Mouse (Mus musculus): ENCODE results near the gene Rhoh. TPM values are rescaled to one million over a fixed set of nuclear protein-coding genes. Genes with fewer than 3 reads are reported as not detected.

Rhoh gene
- total RNA-seq, 1 experiment, result 0.27 TPM

GRCm38 (mm10) chr5:65833766-65834498 is 27.1 kb upstream of the Rhoh start:
- no peak for DNase-seq (ENCODE audit: low read depth, low spot score)
- Histone ChIP-seq H3K9ac (ENCODE audit: insufficient read depth, low read depth, low read length, poor library complexity, severe bottlenecking) (no peak overlapping the region), H3K36me3 (ENCODE audit: control insufficient read depth, insufficient read depth, low read length, poor library complexity, severe bottlenecking) (no peaks in the 10 kb centered on the region), H3K4me1 (ENCODE audit: control insufficient read depth in 2 of 2, insufficient read depth in 2 of 2, low read length in 2 of 2, poor library complexity in 1 of 2) (no peaks in the 10 kb centered on the region), H3K9me3 (ENCODE audit: control insufficient read depth, insufficient read depth, low read depth, low read length) (no peaks in the 10 kb centered on the region), H3K4me3 (ENCODE audit: insufficient read depth in 1 of 2, low read depth in 1 of 2, low read length in 2 of 2, poor library complexity in 1 of 2, severe bottlenecking in 1 of 2) (no peak overlapping the region), H3K27ac (ENCODE audit: insufficient read depth, low read depth, low read length, poor library complexity, severe bottlenecking) (no peak overlapping the region)
- in situ Hi-C loops (cut with MboI; ENCODE audit: low sequenced_read_pairs in 2 of 2, unreplicated experiment in 2 of 2), result loop anchor here in 1 of 2 experiments (25.0 kb wide), 1 partner anchor 103 kb away; the partner anchor contains the start of gene Chrna9
- TF ChIP-seq ZNF384 (IDR thresholded peaks at IDR 0.05; ENCODE audit: low read depth, low read length), result no peak
- no peak for TF ChIP-seq HCFC1 (IDR thresholded peaks at IDR 0.05; ENCODE audit: borderline replicate concordance, insufficient read depth, low read length)
- TF ChIP-seq ZC3H11A (IDR thresholded peaks at IDR 0.05; ENCODE audit: borderline replicate concordance, low read depth, low read length), result no peak
- no peak for TF ChIP-seq MAFK (IDR thresholded peaks at IDR 0.05; ENCODE audit: insufficient read depth, low read depth, low read length)
- TF ChIP-seq CHD2 (IDR thresholded peaks at IDR 0.05; ENCODE audit: low read depth, low read length), result no peak

GRCm38 (mm10) chr5:65838053-65838452 is 23.0 kb upstream of the Rhoh start:
- DNase-seq (ENCODE audit: low read depth, low spot score), result no peak
- Histone ChIP-seq H3K36me3 (ENCODE audit: control insufficient read depth, insufficient read depth, low read length, poor library complexity, severe bottlenecking) (no peaks in the 10 kb centered on the region), H3K27ac (ENCODE audit: insufficient read depth, low read depth, low read length, poor library complexity, severe bottlenecking) (no peak overlapping the region), H3K9me3 (ENCODE audit: control insufficient read depth, insufficient read depth, low read depth, low read length) (no peaks in the 10 kb centered on the region), H3K4me1 (ENCODE audit: control insufficient read depth in 2 of 2, insufficient read depth in 2 of 2, low read length in 2 of 2, poor library complexity in 1 of 2) (no peaks in the 10 kb centered on the region; a peak in 1 of 4 replicates), H3K4me3 (ENCODE audit: insufficient read depth in 1 of 2, low read depth in 1 of 2, low read length in 2 of 2, poor library complexity in 1 of 2, severe bottlenecking in 1 of 2) (no peak overlapping the region), H3K9ac (ENCODE audit: insufficient read depth, low read depth, low read length, poor library complexity, severe bottlenecking) (no peak overlapping the region)
- TF ChIP-seq ZC3H11A (IDR thresholded peaks at IDR 0.05; ENCODE audit: borderline replicate concordance, low read depth, low read length) (no peak), HCFC1 (IDR thresholded peaks at IDR 0.05; ENCODE audit: borderline replicate concordance, insufficient read depth, low read length) (no peak), CHD2 (IDR thresholded peaks at IDR 0.05; ENCODE audit: low read depth, low read length) (no peak), MAFK (IDR thresholded peaks at IDR 0.05; ENCODE audit: insufficient read depth, low read depth, low read length) (no peak), ZNF384 (IDR thresholded peaks at IDR 0.05; ENCODE audit: low read depth, low read length) (no peak)
- in situ Hi-C loops (cut with MboI; ENCODE audit: low sequenced_read_pairs in 2 of 2, unreplicated experiment in 2 of 2), result loop anchor here in 1 of 2 experiments (25.0 kb wide), 1 partner anchor 99 kb away; the partner anchor contains the start of gene Chrna9

DNA sequence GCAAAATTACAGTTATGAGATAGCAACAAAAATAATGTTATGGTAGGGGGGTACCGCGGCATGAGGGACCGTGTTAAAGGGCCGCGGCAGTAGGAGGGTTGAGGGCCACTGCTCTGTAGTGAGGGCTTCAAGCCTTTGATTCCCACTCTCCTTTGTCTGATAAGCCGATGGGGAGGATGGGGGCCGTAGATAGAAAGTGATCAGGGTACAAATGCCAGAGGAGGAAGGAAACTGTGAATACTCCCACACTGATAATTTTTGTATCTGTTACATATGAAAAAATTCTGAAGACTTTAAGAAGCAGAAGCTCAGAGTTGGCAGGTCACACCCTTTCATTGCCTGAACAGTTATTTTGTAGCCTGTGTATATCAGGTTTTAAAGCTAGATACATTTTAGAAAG is 18.1 kb upstream of the Rhoh start:
- in situ Hi-C loops (cut with MboI; ENCODE audit: low sequenced_read_pairs in 2 of 2, unreplicated experiment in 2 of 2), result loop anchor here in 1 of 2 experiments (25.0 kb wide), 1 partner anchor 94 kb away; the partner anchor contains the start of gene Chrna9
- H3K9me3 ChIP-seq (ENCODE audit: control insufficient read depth, insufficient read depth, low read depth, low read length), result no peaks in the 10 kb centered on the region
- H3K27ac ChIP-seq (ENCODE audit: insufficient read depth, low read depth, low read length, poor library complexity, severe bottlenecking), result no peak overlapping the region
- no peaks in the 10 kb centered on the region for H3K36me3 ChIP-seq (ENCODE audit: control insufficient read depth, insufficient read depth, low read length, poor library complexity, severe bottlenecking)
- no peak for TF ChIP-seq MAFK (IDR thresholded peaks at IDR 0.05; ENCODE audit: insufficient read depth, low read depth, low read length)
- TF ChIP-seq HCFC1 (IDR thresholded peaks at IDR 0.05; ENCODE audit: borderline replicate concordance, insufficient read depth, low read length), result no peak
- TF ChIP-seq CHD2 (IDR thresholded peaks at IDR 0.05; ENCODE audit: low read depth, low read length), result no peak
- DNase-seq (ENCODE audit: low read depth, low spot score), result no peak
- no peak overlapping the region for H3K4me3 ChIP-seq (ENCODE audit: insufficient read depth in 1 of 2, low read depth in 1 of 2, low read length in 2 of 2, poor library complexity in 1 of 2, severe bottlenecking in 1 of 2)
- no peaks in the 10 kb centered on the region; a peak in 1 of 4 replicates for H3K4me1 ChIP-seq (ENCODE audit: control insufficient read depth in 2 of 2, insufficient read depth in 2 of 2, low read length in 2 of 2, poor library complexity in 1 of 2)
- no peak overlapping the region for H3K9ac ChIP-seq (ENCODE audit: insufficient read depth, low read depth, low read length, poor library complexity, severe bottlenecking)

GRCm38 (mm10) chr5:65846534-65846933 is 14.5 kb upstream of the Rhoh start:
- in situ Hi-C loops (cut with MboI; ENCODE audit: low sequenced_read_pairs in 2 of 2, unreplicated experiment in 2 of 2), result loop anchor here in 1 of 2 experiments (25.0 kb wide), 1 partner anchor 91 kb away; the partner anchor contains the start of gene Chrna9
- no peaks in the 10 kb centered on the region for H3K36me3 ChIP-seq (ENCODE audit: control insufficient read depth, insufficient read depth, low read length, poor library complexity, severe bottlenecking)
- no peak overlapping the region for H3K27ac ChIP-seq (ENCODE audit: insufficient read depth, low read depth, low read length, poor library complexity, severe bottlenecking)
- H3K4me3 ChIP-seq (ENCODE audit: insufficient read depth in 1 of 2, low read depth in 1 of 2, low read length in 2 of 2, poor library complexity in 1 of 2, severe bottlenecking in 1 of 2), result no peak overlapping the region
- TF ChIP-seq ZC3H11A (IDR thresholded peaks at IDR 0.05; ENCODE audit: borderline replicate concordance, low read depth, low read length) (no peak), MAFK (IDR thresholded peaks at IDR 0.05; ENCODE audit: insufficient read depth, low read depth, low read length) (no peak), CHD2 (IDR thresholded peaks at IDR 0.05; ENCODE audit: low read depth, low read length) (no peak), ZNF384 (IDR thresholded peaks at IDR 0.05; ENCODE audit: low read depth, low read length) (no peak), HCFC1 (IDR thresholded peaks at IDR 0.05; ENCODE audit: borderline replicate concordance, insufficient read depth, low read length) (no peak)
- H3K4me1 ChIP-seq (ENCODE audit: control insufficient read depth in 2 of 2, insufficient read depth in 2 of 2, low read length in 2 of 2, poor library complexity in 1 of 2), result no peaks in the 10 kb centered on the region; a peak in 1 of 4 replicates
- H3K9me3 ChIP-seq (ENCODE audit: control insufficient read depth, insufficient read depth, low read depth, low read length), result no peaks in the 10 kb centered on the region
- no peak for DNase-seq (ENCODE audit: low read depth, low spot score)
- no peak overlapping the region for H3K9ac ChIP-seq (ENCODE audit: insufficient read depth, low read depth, low read length, poor library complexity, severe bottlenecking)
